Mouse (Mus musculus) ES-E14 (cell line): ENCODE results near the gene Actr1a. TPM values are rescaled to one million over a fixed set of nuclear protein-coding genes. Genes with fewer than 3 reads are reported as not detected.

Experiments used
- DNase-seq: peaks from one replicate; pipeline ENCODE4 v3.0.0-alpha.2; 2013; ENCODE audit warnings: low read depth, low spot score
- H3K27ac ChIP-seq: 2 replicates; pipeline ENCODE4 v1.5.1; 2012; ENCODE audit warnings: low read depth, mild to moderate bottlenecking, low read length, moderate library complexity, mixed read lengths; ENCODE audit not compliant: poor library complexity, insufficient read depth, severe bottlenecking
- H3K36me3 ChIP-seq: 2 replicates; pipeline ENCODE4 v1.6.1; 2012; ENCODE audit warnings: mild to moderate bottlenecking, low read length, moderate library complexity, mixed read lengths; ENCODE audit not compliant: control insufficient read depth, poor library complexity, insufficient read depth, severe bottlenecking
- H3K4me1 ChIP-seq, 2 experiments: fragments of 150-350 bp in 1 of 2; sonication (generic) in 1 of 2; 2 replicates each; pipeline ENCODE4 v1.6.1; 2012; ENCODE audit warnings: low read length in 2 of 2, mild to moderate bottlenecking in 1 of 2, mixed read lengths in 1 of 2; ENCODE audit not compliant: control insufficient read depth in 2 of 2, insufficient read depth in 2 of 2, poor library complexity in 1 of 2
- H3K4me3 ChIP-seq, 2 experiments: fragments of 150-350 bp in 1 of 2; sonication (generic) in 1 of 2; 2 replicates each; pipeline ENCODE4 v1.5.1; 2012; ENCODE audit warnings: low read length in 2 of 2, low read depth in 1 of 2, mild to moderate bottlenecking in 1 of 2, mixed read lengths in 1 of 2; ENCODE audit not compliant: insufficient read depth in 1 of 2, poor library complexity in 1 of 2, severe bottlenecking in 1 of 2
- H3K9ac ChIP-seq: 2 replicates; pipeline ENCODE4 v1.6.1; 2012; ENCODE audit warnings: low read depth, mild to moderate bottlenecking, low read length, mixed read lengths; ENCODE audit not compliant: poor library complexity, insufficient read depth, severe bottlenecking
- H3K9me3 ChIP-seq: fragments of 150-350 bp; sonication (generic); 2 replicates; pipeline ENCODE4 v1.6.1; 2012; ENCODE audit warnings: low read depth, mild to moderate bottlenecking, low read length; ENCODE audit not compliant: control insufficient read depth, insufficient read depth
- CHD2 ChIP-seq: IDR thresholded peaks from 2 replicates; pipeline ENCODE4 v1.6.1; 2014; ENCODE audit warnings: mild to moderate bottlenecking, low read depth, low read length, inconsistent platforms
- HCFC1 ChIP-seq: IDR thresholded peaks from 2 replicates; pipeline ENCODE4 v1.6.1; 2012; ENCODE audit warnings: low read length, inconsistent platforms, borderline replicate concordance; ENCODE audit not compliant: insufficient read depth
- MAFK ChIP-seq: IDR thresholded peaks from 2 replicates; pipeline ENCODE4 v1.6.1; 2014; ENCODE audit warnings: mild to moderate bottlenecking, low read depth, low read length, inconsistent platforms; ENCODE audit not compliant: insufficient read depth
- ZC3H11A ChIP-seq: IDR thresholded peaks from 2 replicates; pipeline ENCODE4 v1.6.1; 2012; ENCODE audit warnings: low read depth, mild to moderate bottlenecking, inconsistent platforms, low read length, borderline replicate concordance
- ZNF384 ChIP-seq: IDR thresholded peaks from 2 replicates; pipeline ENCODE4 v1.6.1; 2012; ENCODE audit warnings: low read depth, low read length, inconsistent platforms
- in situ Hi-C, 2 experiments: fragments of 600-800 bp; cut with MboI; formaldehyde crosslinking; loops; one replicate each; pipeline ENCODE4 v1.15.1; 2025; ENCODE audit warnings: low sequenced_read_pairs in 2 of 2, inconsistent platforms in 1 of 2; ENCODE audit not compliant: unreplicated experiment in 2 of 2
- total RNA-seq: library from RNA; depleted of rRNA; stranded (reverse); fragments of 300-350 nt; gene quantifications from 2 replicates; pipeline ENCODE4 v1.2.3, GENCODE M21; 2012

Gene Actr1a
- total RNA-seq, 1 experiment = 85.7 TPM

DNA sequence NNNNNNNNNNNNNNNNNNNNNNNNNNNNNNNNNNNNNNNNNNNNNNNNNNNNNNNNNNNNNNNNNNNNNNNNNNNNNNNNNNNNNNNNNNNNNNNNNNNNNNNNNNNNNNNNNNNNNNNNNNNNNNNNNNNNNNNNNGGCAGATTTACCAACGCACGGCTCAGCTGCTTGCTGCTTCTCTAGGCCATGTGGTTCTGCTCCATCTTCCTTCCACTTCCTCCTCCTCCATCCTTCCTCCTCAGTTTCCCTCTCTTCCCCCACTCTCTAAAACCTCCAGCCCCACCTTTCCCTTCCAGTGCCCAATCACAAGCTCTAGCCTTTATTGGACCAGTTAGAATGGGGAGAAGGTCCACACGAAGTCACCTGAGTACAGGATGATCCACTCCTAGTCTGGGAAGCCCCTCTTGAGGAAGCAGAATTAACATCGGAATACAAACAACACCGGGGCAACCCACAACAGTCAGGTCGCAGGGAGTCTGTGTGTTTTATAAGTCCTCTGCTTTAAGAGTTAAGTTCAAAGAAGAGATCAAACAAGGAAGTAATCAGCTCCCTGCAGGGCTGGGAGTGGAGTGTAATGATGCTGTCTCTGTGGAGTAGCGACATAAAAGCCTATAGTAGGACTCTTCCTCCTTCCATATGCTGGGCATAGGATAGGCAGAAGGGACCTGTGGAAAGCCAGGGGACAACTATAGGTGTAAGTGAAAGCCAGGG is 50.7 kb downstream of the Actr1a start:
- Histone ChIP-seq H3K9ac (no peak overlapping the region), H3K4me1 (peaks cover 3 to 7% of the 10 kb centered on the region in 2 experiments; a peak in 3 of 4 replicates), H3K9me3 (no peaks in the 10 kb centered on the region), H3K27ac (no peak overlapping the region), H3K36me3 (no peaks in the 10 kb centered on the region), H3K4me3 (no peak overlapping the region)
- TF ChIP-seq ZNF384 (no peak), HCFC1 (no peak), ZC3H11A (no peak), MAFK (no peak)
- no peak for DNase-seq
- in situ Hi-C loops = no loop called here

DNA sequence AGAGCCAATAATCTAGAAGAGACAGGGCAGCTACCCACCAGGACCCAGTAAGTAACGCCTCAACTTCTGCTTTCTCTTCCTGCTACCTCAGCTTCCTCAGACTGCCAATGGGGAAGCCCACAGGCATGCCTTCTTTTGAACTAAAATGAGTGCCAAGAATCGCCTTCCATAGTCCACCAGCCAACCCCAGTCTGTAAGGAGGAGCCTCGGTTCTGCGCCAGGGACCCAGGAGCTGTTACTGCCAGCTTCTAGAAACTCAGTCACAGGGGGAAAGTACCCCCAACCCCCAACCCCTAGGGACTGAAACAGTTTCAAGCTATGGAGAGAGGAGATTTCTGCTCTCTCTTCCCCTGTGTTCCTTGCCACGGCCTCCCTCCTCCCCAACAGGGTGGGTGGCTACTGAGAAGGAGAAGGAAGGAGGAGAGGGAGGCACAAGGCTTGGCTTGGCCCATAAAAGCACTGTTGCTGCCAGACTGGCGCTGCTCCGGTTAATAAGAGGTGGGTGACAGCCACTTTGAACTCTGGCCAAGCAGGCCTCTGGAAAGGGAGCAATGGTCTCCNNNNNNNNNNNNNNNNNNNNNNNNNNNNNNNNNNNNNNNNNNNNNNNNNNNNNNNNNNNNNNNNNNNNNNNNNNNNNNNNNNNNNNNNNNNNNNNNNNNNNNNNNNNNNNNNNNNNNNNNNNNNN is 56.1 kb downstream of the Actr1a start:
- in situ Hi-C loops = no loop called here
- no peaks in the 10 kb centered on the region for H3K9me3 ChIP-seq
- H3K4me3 ChIP-seq = peak overlapping the region in 1 of 2 experiments; percentile 21; a peak in 2 of 4 replicates

DNA sequence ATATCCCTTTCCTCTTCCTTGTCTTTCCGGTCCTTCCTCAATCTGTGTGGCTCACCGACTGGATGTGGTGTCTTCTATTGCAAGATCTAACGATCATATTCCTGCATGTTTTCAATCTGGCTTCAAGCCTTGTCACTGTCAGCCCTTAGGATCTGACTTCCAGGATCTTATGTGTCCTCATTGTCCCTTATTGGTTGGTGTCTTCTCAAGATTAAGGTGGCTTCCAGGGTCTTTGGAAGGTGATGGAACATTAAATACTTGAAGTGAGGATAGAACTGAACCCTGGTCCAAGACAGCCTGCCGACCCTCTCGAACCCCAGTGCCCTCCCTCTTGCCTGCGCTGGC is 56.6 kb downstream of the Actr1a start:
- in situ Hi-C loops = no loop called here

More for the DNA sequence above, 56.1 kb downstream of the Actr1a start:
- no peak for TF ChIP-seq MAFK
- no peak for TF ChIP-seq HCFC1
- TF ChIP-seq ZNF384 = no peak
- TF ChIP-seq ZC3H11A = no peak
- TF ChIP-seq CHD2 = no peak
- peak overlapping the region; percentile 13; the same call in 1 of the 2 replicates for H3K9ac ChIP-seq
- H3K36me3 ChIP-seq = no peaks in the 10 kb centered on the region; the same call in 1 of the 2 replicates
- no peak for DNase-seq
- no peak overlapping the region for H3K27ac ChIP-seq
- peaks cover 7 to 10% of the 10 kb centered on the region in 2 experiments; a peak in 2 of 4 replicates for H3K4me1 ChIP-seq

DNA sequence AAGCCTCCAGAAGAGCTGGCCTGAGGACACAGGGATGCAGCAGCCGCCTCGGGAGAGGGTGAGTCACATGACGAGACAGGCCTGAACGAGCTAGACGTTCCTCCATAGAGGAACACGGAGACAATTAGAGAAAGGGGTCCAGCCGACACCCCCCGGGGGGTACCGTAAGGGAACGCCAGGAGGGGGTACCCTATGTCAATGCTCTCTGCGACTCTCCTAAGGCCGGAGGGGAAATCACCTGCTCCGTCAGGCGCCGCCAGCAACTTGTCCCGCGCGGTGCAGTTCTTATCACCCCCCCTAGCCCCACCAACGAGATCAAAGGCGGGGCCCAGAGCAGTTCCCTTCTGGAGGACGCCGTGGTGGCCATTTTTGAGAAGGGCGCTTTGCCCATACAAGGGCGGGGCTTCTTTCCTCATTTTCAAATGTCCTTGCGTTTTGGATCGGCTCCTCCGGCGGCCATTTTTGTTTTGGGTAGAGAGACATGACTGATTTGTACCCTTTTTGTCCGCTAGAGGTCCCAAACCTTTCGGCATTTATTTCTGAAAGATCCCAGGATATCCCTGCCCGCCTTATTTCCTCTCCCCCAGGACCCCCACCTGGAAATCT is 57.1 kb downstream of the Actr1a start, which contains the start of gene Cuedc2:
Gene Cuedc2, minus strand, starts transcription at position 372 of the 606 bp plus-strand sequence.
- in situ Hi-C loops = no loop called here
- H3K9me3 ChIP-seq = no peaks in the 10 kb centered on the region
- peaks cover 7 to 10% of the 10 kb centered on the region in 2 experiments; a peak in 2 of 4 replicates for H3K4me1 ChIP-seq
- peak; percentile 96 for DNase-seq
- H3K9ac ChIP-seq = peak within 1 kb of the TSS; percentile 93
- H3K4me3 ChIP-seq = peak within 1 kb of the TSS; percentile 78 to 93
- no peaks in the 10 kb centered on the region; the same call in 1 of the 2 replicates for H3K36me3 ChIP-seq
- H3K27ac ChIP-seq = peak within 1 kb of the TSS; percentile 38; the same call in 1 of the 2 replicates
- TF ChIP-seq MAFK = 0 out of 2 replicates have a peak, but pooled peaks have one; percentile 10
- 0 out of 2 replicates have a peak, but pooled peaks have one; percentile 33 for TF ChIP-seq CHD2
- 0 out of 2 replicates have a peak, but pooled peaks have one; percentile 8 for TF ChIP-seq ZC3H11A
- TF ChIP-seq ZNF384 = no peak
- TF ChIP-seq HCFC1 = peak; percentile 94

More for the DNA sequence above, 56.6 kb downstream of the Actr1a start:
- H3K4me1 ChIP-seq = peaks cover 7 to 10% of the 10 kb centered on the region in 2 experiments; a peak in 2 of 4 replicates
- H3K9ac ChIP-seq = peak overlapping the region; percentile 13; the same call in 1 of the 2 replicates
- peak overlapping the region in 1 of 2 experiments; percentile 21; a peak in 2 of 4 replicates for H3K4me3 ChIP-seq
- no peak overlapping the region for H3K27ac ChIP-seq
- H3K9me3 ChIP-seq = no peaks in the 10 kb centered on the region
- DNase-seq = no peak
- TF ChIP-seq MAFK (no peak), ZC3H11A (no peak), HCFC1 (no peak), ZNF384 (no peak), CHD2 (no peak)
- H3K36me3 ChIP-seq = no peaks in the 10 kb centered on the region; the same call in 1 of the 2 replicates
